Mouse (Mus musculus): Measurements from ENCODE around the gene Arhgef10l.

- TF ChIP-seq CTCF (IDR thresholded peaks at IDR 0.05; ENCODE audit: low read depth): no peak
- no peak for TF ChIP-seq EP300 (IDR thresholded peaks at IDR 0.05; ENCODE audit: low read depth)
Measured at GRCm38 (mm10) chr4:140624468-140625176, 41.2 kb downstream of the Arhgef10l start.

All from liver, embryonic 14.5 days (tissue).